Mouse (Mus musculus) megakaryocyte progenitor cell, adult 5-6 weeks (primary cell): ENCODE results near the gene Tmprss4. TPM values are rescaled to one million over a fixed set of nuclear protein-coding genes. Genes with fewer than 3 reads are reported as not detected.
A peak's percentile ranks its signal among the peaks of the same experiment; 100 is the strongest.

Experiments used
- ATAC-seq: replicated peaks from 2 replicates; pipeline ENCODE4 v1.8.0; 2016; ENCODE audit warnings: mild to moderate bottlenecking, moderate TSS enrichment, inconsistent platforms; ENCODE audit not compliant: poor library complexity
- total RNA-seq, 2 experiments: library from RNA; stranded (forward) in 1 of 2; stranded (reverse) in 1 of 2; fragments of 157-497, 149-512 nt in 1 of 2; fragments of 200-1000 nt in 1 of 2; gene quantifications; 2 replicates each; pipeline versions ENCODE4 v1.2.3 to v1.2.4; 2015 to 2017

Gene Tmprss4
- total RNA-seq, 2 experiments from 2014 or later, result 0.05 TPM; not detected in 1

GRCm38 (mm10) chr9:45140945-45141344, 62.9 kb downstream of the Tmprss4 start:
- ATAC-seq, result no peak

- ATAC-seq, result no peak
Observed at GRCm38 (mm10) chr9:45139082-45139481, 64.8 kb downstream of the Tmprss4 start.

GRCm38 (mm10) chr9:45138191-45139032, 65.5 kb downstream of the Tmprss4 start, which contains the start of gene Scn4b:
Scn4b (plus strand) TSS chr9:45138395.
- no peak for ATAC-seq

- ATAC-seq, result no peak
Observed at GRCm38 (mm10) chr9:45136442-45137169, 67.3 kb downstream of the Tmprss4 start.

- peak; percentile 53; the same call in 1 of the 2 replicates for ATAC-seq
Observed at GRCm38 (mm10) chr9:45133484-45134310, 70.2 kb downstream of the Tmprss4 start.

GRCm38 (mm10) chr9:45130119-45130518, 73.8 kb downstream of the Tmprss4 start:
- no peak for ATAC-seq

GRCm38 (mm10) chr9:45126941-45127340, 77.0 kb downstream of the Tmprss4 start:
- no peak for ATAC-seq

- ATAC-seq, result no peak
Observed at GRCm38 (mm10) chr9:45125211-45125610, 78.7 kb downstream of the Tmprss4 start.

Other genes with a start within 250 kb of the Tmprss4 start
- gene Ube4a, start 238.5 kb downstream of the Tmprss4 start, total RNA-seq (2015), result 45.7 and 48.1 TPM in 2 replicates
- gene Ube4a, start 238.5 kb downstream of the Tmprss4 start, total RNA-seq (2017), result 32.4 and 44.6 TPM in 2 replicates
- gene Cd3g, start 223.7 kb downstream of the Tmprss4 start, total RNA-seq (2015), result not detected in 2 replicates
- gene Cd3g, start 223.7 kb downstream of the Tmprss4 start, total RNA-seq (2017), result 0.30 and 3.1 TPM in 2 replicates
- 0.12 and 0.44 TPM in 2 replicates for gene Cd3d, start 222.3 kb downstream of the Tmprss4 start, total RNA-seq (2015)
- gene Cd3d, start 222.3 kb downstream of the Tmprss4 start, total RNA-seq (2017), result 0.17 and 0.33 TPM in 2 replicates
- gene Cd3e, start 194.5 kb downstream of the Tmprss4 start, total RNA-seq (2015), result not detected in 2 replicates
- gene Cd3e, start 194.5 kb downstream of the Tmprss4 start, total RNA-seq (2017), result not detected in 2 replicates
- gene Mpzl2, start 164.3 kb downstream of the Tmprss4 start, total RNA-seq (2015), result not detected in 2 replicates
- gene Mpzl2, start 164.3 kb downstream of the Tmprss4 start, total RNA-seq (2017), result not detected in 2 replicates
- 0.20 and 0.35 TPM in 2 replicates for gene Mpzl3, start 148.9 kb downstream of the Tmprss4 start, total RNA-seq (2015)
- gene Mpzl3, start 148.9 kb downstream of the Tmprss4 start, total RNA-seq (2017), result 0.58 and 2.1 TPM in 2 replicates
- gene Jaml, start 124.9 kb downstream of the Tmprss4 start, total RNA-seq (2015), result 0.89 and 2.0 TPM in 2 replicates
- 3.4 and 4.6 TPM in 2 replicates for gene Jaml, start 124.9 kb downstream of the Tmprss4 start, total RNA-seq (2017)
- not detected in 2 replicates for gene Scn2b, start 86.3 kb downstream of the Tmprss4 start, total RNA-seq (2015)
- not detected in 2 replicates for gene Scn2b, start 86.3 kb downstream of the Tmprss4 start, total RNA-seq (2017)
- gene Scn4b, start 65.7 kb downstream of the Tmprss4 start, total RNA-seq (2015), result not detected in 2 replicates
- not detected in 2 replicates for gene Scn4b, start 65.7 kb downstream of the Tmprss4 start, total RNA-seq (2017)
- gene BC049352, start 22.1 kb downstream of the Tmprss4 start, total RNA-seq (2015), result not detected in 2 replicates
- gene BC049352, start 22.1 kb downstream of the Tmprss4 start, total RNA-seq (2017), result not detected in 2 replicates
- gene Il10ra, start 65.1 kb upstream of the Tmprss4 start, total RNA-seq (2015), result 2.9 and 3.9 TPM in 2 replicates
- 8.1 and 9.2 TPM in 2 replicates for gene Il10ra, start 65.1 kb upstream of the Tmprss4 start, total RNA-seq (2017)
- gene Tmprss13, start 115.0 kb upstream of the Tmprss4 start, total RNA-seq (2015), result not detected in 2 replicates
- not detected in 2 replicates for gene Tmprss13, start 115.0 kb upstream of the Tmprss4 start, total RNA-seq (2017)
- not detected in 2 replicates for gene Fxyd6, start 166.1 kb upstream of the Tmprss4 start, total RNA-seq (2015)
- 0.07 TPM in 1 of 2 replicates, not detected in the other for gene Fxyd6, start 166.1 kb upstream of the Tmprss4 start, total RNA-seq (2017)
- gene Fxyd2, start 195.6 kb upstream of the Tmprss4 start, total RNA-seq (2015), result 0.78 and 0.79 TPM in 2 replicates
- 2.9 TPM in 1 of 2 replicates, not detected in the other for gene Fxyd2, start 195.6 kb upstream of the Tmprss4 start, total RNA-seq (2017)
- gene Dscaml1, start 222.5 kb upstream of the Tmprss4 start, total RNA-seq (2015), result not detected in 2 replicates
- gene Dscaml1, start 222.5 kb upstream of the Tmprss4 start, total RNA-seq (2017), result not detected in 2 replicates